Mouse (Mus musculus): ENCODE results near the gene Rere. TPM values are rescaled to one million over a fixed set of nuclear protein-coding genes. Genes with fewer than 3 reads are reported as not detected.
A peak's percentile ranks its signal among the peaks of the same experiment; 100 is the strongest.

Rere gene
- polyA plus RNA-seq, 1 experiment = 42.0 TPM

DNA sequence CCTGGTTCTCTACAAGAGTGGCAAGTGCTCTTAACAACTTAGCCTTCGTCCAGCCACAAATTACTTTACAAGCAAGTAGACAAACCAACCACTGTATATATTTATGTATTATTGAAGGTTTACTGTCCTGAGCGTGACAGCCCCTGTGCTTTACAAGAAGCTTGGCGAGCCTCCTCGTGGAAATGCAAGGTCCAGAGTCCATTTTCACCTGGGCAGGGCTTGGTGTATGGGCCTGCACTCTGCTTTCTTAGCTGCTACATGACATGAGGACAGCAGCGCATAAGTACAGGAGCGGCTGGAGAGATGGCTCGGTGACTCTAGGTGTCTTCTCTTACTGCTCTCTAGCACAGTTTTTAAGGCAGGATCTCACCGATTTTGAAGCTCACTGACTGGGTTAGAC is 21.3 kb downstream of the Rere start:
- 88% methylated on average over 8 of the region's 8 CpGs for WGBS
- DNase-seq = no peak
- no peak overlapping the region for H3K4me3 ChIP-seq (replicated peaks; ENCODE audit: extremely low read depth, low read depth, low read length)
- TF ChIP-seq CTCF (IDR thresholded peaks at IDR 0.05; ENCODE audit: insufficient read depth, low read length) = no peak
- TF ChIP-seq POLR2A (IDR thresholded peaks at IDR 0.05; ENCODE audit: borderline replicate concordance, extremely low read depth, low read depth, low read length) = no peak
- peaks cover 2% of the 10 kb centered on the region; the same call in 1 of the 2 replicates for H3K4me1 ChIP-seq (ENCODE audit: control insufficient read depth, insufficient read depth, low read length)

DNA sequence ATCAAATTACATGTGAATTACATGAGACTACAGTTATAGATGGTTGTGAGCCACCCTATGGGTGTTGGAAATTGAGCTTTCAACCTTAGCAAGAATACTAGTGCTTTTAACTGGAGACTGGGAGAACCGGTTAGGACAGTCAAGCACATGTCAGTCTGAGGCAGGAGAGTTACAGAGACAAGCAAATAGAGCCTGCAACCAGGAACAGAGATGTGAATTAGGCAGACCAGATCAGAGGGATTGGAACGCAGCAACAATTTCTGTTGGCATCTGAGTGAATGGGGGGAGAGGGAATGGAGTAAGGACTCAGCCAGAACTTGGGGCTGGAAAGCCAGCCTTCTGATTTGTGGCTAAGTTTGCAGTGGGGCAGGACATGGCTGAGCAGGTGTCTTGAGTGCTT is 25.3 kb downstream of the Rere start:
- DNase-seq = no peak
- TF ChIP-seq POLR2A (IDR thresholded peaks at IDR 0.05; ENCODE audit: borderline replicate concordance, extremely low read depth, low read depth, low read length) (no peak), CTCF (IDR thresholded peaks at IDR 0.05; ENCODE audit: insufficient read depth, low read length) (no peak)
- 55% methylated on average over 2 of the region's 2 CpGs for WGBS
- Histone ChIP-seq H3K4me3 (replicated peaks; ENCODE audit: extremely low read depth, low read depth, low read length) (no peak overlapping the region), H3K4me1 (ENCODE audit: control insufficient read depth, insufficient read depth, low read length) (peaks cover 8% of the 10 kb centered on the region)

DNA sequence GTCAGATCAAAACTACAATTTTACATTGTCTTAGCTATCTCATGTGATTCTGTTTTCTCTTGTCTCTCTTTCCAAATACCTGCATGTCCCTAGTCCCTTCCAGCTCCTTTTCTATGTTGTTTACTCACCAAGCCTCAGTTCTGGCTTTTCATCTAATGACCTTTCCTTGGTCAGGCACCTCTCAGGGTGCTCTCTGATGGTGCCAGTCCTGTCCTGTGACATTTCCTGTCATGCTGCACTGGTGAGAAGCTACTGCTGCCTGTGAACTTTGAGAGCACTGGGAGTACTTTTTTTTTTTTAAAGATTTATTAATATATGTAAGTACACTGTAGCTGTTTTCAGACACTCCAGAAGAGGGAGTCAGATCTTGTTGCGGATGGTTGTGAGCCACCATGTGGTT is 25.8 kb downstream of the Rere start:
- Histone ChIP-seq H3K4me3 (replicated peaks; ENCODE audit: extremely low read depth, low read depth, low read length) (no peak overlapping the region), H3K4me1 (ENCODE audit: control insufficient read depth, insufficient read depth, low read length) (peaks cover 8% of the 10 kb centered on the region)
- WGBS = 80% methylated on average over 1 of the region's 1 CpGs
- DNase-seq = no peak
- TF ChIP-seq CTCF (IDR thresholded peaks at IDR 0.05; ENCODE audit: insufficient read depth, low read length) = no peak
- no peak for TF ChIP-seq POLR2A (IDR thresholded peaks at IDR 0.05; ENCODE audit: borderline replicate concordance, extremely low read depth, low read depth, low read length)

DNA sequence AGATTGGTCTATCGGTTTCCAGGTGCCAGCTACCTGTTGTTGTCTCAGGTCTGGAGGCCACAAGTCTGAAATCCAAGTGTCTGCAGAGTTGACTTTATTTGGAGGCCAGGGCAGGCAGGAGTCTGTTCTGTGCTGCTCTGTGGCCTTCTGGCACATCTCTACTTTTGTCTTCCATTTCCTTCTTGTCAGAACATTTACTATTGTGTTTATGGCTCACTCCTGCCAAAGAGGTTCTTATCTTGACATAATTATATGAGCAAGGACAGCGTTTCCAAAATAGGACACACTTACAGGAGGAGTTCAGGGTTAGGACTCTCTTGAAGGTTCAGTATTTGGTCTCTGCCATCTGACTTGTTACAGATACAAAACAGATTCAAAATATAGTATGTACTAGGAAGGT is 30.0 kb downstream of the Rere start:
- DNase-seq = no peak

DNA sequence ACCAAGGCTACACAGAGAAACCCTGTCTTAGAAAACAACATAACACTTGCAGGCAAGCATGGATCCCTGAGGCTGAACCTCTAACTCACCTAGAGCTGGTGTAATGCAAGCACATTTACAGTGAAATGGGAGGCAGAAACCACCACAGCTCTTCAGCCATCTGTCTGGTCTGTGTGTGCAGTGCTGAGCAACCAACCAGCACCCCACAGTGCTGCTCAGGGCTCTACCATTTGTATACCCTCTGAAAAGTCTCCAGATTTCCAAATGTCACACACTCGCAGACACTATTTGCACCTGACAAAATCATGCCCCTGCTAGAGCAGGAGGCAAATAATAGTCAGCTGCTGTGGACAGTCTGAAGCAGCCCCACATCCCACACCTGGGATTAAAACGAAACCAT is 31.2 kb downstream of the Rere start:
- TF ChIP-seq POLR2A (IDR thresholded peaks at IDR 0.05; ENCODE audit: borderline replicate concordance, extremely low read depth, low read depth, low read length) (no peak), CTCF (IDR thresholded peaks at IDR 0.05; ENCODE audit: insufficient read depth, low read length) (no peak)
- no peak overlapping the region for H3K4me3 ChIP-seq (replicated peaks; ENCODE audit: extremely low read depth, low read depth, low read length)
- no peak for DNase-seq
- 87% methylated on average over 2 of the region's 2 CpGs for WGBS
- H3K4me1 ChIP-seq (ENCODE audit: control insufficient read depth, insufficient read depth, low read length) = peaks cover 6% of the 10 kb centered on the region

More for the DNA sequence above, 30.0 kb downstream of the Rere start:
- Histone ChIP-seq H3K4me1 (ENCODE audit: control insufficient read depth, insufficient read depth, low read length) (peaks cover 8% of the 10 kb centered on the region), H3K4me3 (replicated peaks; ENCODE audit: extremely low read depth, low read depth, low read length) (no peak overlapping the region)
- TF ChIP-seq CTCF (IDR thresholded peaks at IDR 0.05; ENCODE audit: insufficient read depth, low read length) = no peak
- TF ChIP-seq POLR2A (IDR thresholded peaks at IDR 0.05; ENCODE audit: borderline replicate concordance, extremely low read depth, low read depth, low read length) = no peak
- WGBS = 45% methylated on average over 2 of the region's 2 CpGs

DNA sequence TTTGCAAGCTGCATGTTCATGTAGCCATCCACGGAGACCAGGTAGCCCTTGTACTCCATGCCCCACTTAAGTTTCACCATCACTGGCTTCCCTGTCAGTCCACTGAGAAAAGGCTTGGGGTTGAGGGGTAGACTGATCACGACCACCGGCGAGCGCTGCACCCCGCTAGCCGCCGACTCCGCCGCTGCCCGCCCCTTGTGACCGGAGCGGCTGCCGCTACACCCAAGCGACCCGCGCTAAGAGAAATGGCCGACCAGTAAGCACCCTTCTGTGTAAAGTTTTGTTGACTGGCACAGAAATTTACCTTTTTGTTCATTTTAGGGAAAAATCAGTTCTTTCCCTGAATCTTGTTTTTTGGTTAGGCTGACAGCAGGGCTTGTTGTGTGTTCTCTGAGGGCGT is 33.9 kb downstream of the Rere start:
- WGBS = 93% methylated on average over 19 of the region's 19 CpGs
- no peak for DNase-seq

DNA sequence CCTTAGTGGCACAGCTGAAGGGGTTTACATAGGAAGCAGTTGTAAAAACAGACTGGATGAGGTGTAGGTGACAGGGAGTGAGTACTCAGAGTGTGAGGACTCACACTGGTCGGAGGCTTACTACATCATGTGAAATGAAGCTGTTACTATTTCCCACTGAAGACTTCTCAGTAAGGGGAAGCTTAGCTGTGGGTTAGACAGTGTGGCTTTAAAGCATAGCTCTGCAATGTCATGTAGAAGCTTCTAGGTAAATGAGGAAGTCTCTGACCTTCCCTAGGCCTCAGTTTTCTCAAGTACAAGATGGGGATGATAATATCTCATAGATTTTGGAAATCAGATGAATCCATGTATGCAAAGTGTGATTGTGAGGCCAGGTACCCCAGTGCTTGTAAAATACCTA is 35.1 kb downstream of the Rere start:
- 53% methylated on average over 1 of the region's 1 CpGs for WGBS
- H3K4me3 ChIP-seq (replicated peaks; ENCODE audit: extremely low read depth, low read depth, low read length) = no peak overlapping the region
- H3K4me1 ChIP-seq (ENCODE audit: control insufficient read depth, insufficient read depth, low read length) = no peaks in the 10 kb centered on the region; the same call in none of the 2 replicates
- TF ChIP-seq POLR2A (IDR thresholded peaks at IDR 0.05; ENCODE audit: borderline replicate concordance, extremely low read depth, low read depth, low read length) (no peak), CTCF (IDR thresholded peaks at IDR 0.05; ENCODE audit: insufficient read depth, low read length) (no peak)
- no peak for DNase-seq

More for the DNA sequence above, 33.9 kb downstream of the Rere start:
- Histone ChIP-seq H3K4me1 (ENCODE audit: control insufficient read depth, insufficient read depth, low read length) (peaks cover 3% of the 10 kb centered on the region), H3K4me3 (replicated peaks; ENCODE audit: extremely low read depth, low read depth, low read length) (no peak overlapping the region)
- TF ChIP-seq POLR2A (IDR thresholded peaks at IDR 0.05; ENCODE audit: borderline replicate concordance, extremely low read depth, low read depth, low read length) = no peak
- no peak for TF ChIP-seq CTCF (IDR thresholded peaks at IDR 0.05; ENCODE audit: insufficient read depth, low read length)

DNA sequence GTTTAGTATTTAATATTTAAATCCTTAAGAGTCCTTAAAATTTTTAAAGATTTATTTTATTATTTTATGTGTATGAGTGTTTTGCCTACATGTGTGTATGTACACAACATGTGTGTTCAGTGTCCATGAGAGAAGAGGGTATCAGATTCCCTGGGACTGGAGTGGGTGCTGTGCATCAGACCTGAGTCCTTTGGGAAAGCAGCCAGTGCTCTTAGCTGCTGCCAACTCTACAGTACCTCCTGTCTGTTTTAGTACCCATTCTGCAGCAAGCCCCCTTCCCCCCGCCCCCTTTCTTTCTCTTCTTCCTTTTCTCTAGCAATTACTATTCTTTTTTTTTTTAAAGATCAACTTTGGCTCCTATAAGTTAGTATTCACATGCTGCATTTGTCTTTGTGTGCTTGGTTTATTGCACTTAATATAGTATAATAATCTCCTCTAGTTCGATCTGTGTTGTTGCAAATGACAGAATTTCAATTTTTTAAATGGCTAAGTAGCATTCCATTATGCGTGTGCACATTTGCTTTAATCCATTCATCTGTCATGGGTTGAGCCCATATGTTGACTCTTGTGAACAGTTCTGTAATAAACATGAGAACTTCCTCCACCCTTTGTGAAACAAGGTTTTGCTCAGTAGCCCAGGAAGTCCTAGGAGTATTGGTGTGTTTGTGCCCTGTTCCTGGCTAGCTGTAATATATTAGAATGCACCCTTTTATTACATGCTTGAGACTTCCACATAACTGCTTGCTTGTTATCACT is 43.8 kb downstream of the Rere start:
- 64% methylated on average over 3 of the region's 3 CpGs for WGBS
- DNase-seq = no peak
- no peak for TF ChIP-seq CTCF (IDR thresholded peaks at IDR 0.05; ENCODE audit: insufficient read depth, low read length)
- TF ChIP-seq POLR2A (IDR thresholded peaks at IDR 0.05; ENCODE audit: borderline replicate concordance, extremely low read depth, low read depth, low read length) = no peak
- H3K4me1 ChIP-seq (ENCODE audit: control insufficient read depth, insufficient read depth, low read length) = peaks cover 6% of the 10 kb centered on the region
- no peak overlapping the region for H3K4me3 ChIP-seq (replicated peaks; ENCODE audit: extremely low read depth, low read depth, low read length)

DNA sequence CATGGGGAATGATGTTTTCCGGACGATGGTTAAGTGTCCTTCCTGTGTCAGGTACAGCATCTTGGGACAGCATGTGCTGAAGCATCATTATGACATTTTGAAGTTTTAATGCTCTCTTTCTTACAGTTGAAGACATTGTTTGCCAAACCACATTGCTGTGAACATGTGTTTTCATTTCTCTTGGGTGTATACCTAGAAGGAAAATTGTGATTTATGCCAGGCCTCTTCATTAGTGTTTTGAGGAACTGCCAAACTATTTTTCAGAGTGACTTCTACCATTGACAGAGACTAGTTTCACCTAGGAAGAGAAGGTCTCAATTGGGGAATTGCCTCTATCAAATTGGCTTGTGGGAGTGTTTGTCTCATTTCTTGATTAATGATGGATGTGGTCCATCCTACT is 44.6 kb downstream of the Rere start:
- TF ChIP-seq POLR2A (IDR thresholded peaks at IDR 0.05; ENCODE audit: borderline replicate concordance, extremely low read depth, low read depth, low read length) = no peak
- TF ChIP-seq CTCF (IDR thresholded peaks at IDR 0.05; ENCODE audit: insufficient read depth, low read length) = no peak
- WGBS = 56% methylated on average over 2 of the region's 2 CpGs
- Histone ChIP-seq H3K4me1 (ENCODE audit: control insufficient read depth, insufficient read depth, low read length) (peaks cover 6% of the 10 kb centered on the region), H3K4me3 (replicated peaks; ENCODE audit: extremely low read depth, low read depth, low read length) (no peak overlapping the region)
- no peak for DNase-seq

DNA sequence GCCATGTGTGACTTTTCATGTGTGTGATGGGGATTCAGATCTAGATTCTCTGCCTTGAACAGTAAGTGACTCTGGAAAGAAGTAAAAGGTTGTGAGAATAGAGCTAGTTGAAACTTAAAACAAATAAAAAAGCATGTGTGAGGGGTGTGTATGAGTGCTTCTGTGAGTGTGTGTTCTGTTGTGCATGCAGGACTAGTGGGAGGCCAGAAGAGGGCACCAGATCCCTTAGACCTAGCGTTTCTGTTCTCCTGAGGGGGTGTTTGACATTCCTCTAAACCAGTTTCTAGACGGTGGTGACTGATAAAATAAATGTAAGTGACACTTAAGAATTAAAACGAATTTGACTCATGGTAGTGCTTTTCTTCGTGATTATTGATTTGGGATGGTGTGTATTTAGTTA is 46.0 kb downstream of the Rere start:
- Histone ChIP-seq H3K4me1 (ENCODE audit: control insufficient read depth, insufficient read depth, low read length) (peaks cover 6% of the 10 kb centered on the region), H3K4me3 (replicated peaks; ENCODE audit: extremely low read depth, low read depth, low read length) (no peak overlapping the region)
- 63% methylated on average over 4 of the region's 4 CpGs for WGBS
- DNase-seq = no peak
- TF ChIP-seq CTCF (IDR thresholded peaks at IDR 0.05; ENCODE audit: insufficient read depth, low read length) (peak; percentile 22; the same call in 1 of the 2 replicates), POLR2A (IDR thresholded peaks at IDR 0.05; ENCODE audit: borderline replicate concordance, extremely low read depth, low read depth, low read length) (no peak)
